Comparison of ENCODE assay signal across 32 mouse cellular contexts in genomic region chr12:49409833-49410232, GRCm38 (mm10). TPM values are rescaled to one million over a fixed set of nuclear protein-coding genes. Genes with fewer than 3 reads are reported as not detected.
DNase-seq lines count a peak whose midpoint lies in the region; ATAC-seq lines count a peak whose summit lies in the region.
"Had no signal": no experiment of that assay in that cellular context is flagged by ENCODE, and none has a peak within 500 bp of the region (broad histone marks: within the 10 kb centered on the region; RNA-seq: fewer than 3 reads in every experiment).

No protein-coding gene starts in this region.

- WGBS in midbrain, embryonic 11.5 days = 35% methylated on average over 2 of the region's 2 CpGs
- 59% methylated on average over 2 of the region's 2 CpGs for WGBS in midbrain, embryonic 10.5 days
- WGBS in forebrain, embryonic 10.5 days = 46% methylated on average over 2 of the region's 2 CpGs
- 7% methylated on average over 2 of the region's 2 CpGs for WGBS in forebrain, embryonic 13.5 days

- H3K9ac ChIP-seq in midbrain, embryonic 11.5 days (ENCODE audit: low read length) = no peak overlapping the region
- H3K9ac ChIP-seq in forebrain, embryonic 13.5 days = no peak overlapping the region
- H3K9ac ChIP-seq: embryonic facial prominence, embryonic 15.5 days; hindbrain, embryonic 15.5 days; kidney, embryonic 15.5 days; liver, embryonic 15.5 days; lung, embryonic 14.5 days; neural tube, embryonic 13.5 days had no signal

- no peak for DNase-seq in midbrain, embryonic 11.5 days (ENCODE audit: low spot score, missing footprints)
- no peak for DNase-seq in midbrain, embryonic 10.5 days (ENCODE audit: low spot score)
- DNase-seq in forebrain, embryonic 10.5 days (ENCODE audit: extremely low spot score, low spot score) = no peak
- peak; percentile 10 for DNase-seq in retina, embryonic 14.5 days (ENCODE audit: low spot score)
- DNase-seq in kidney, postnatal 36 days = no peak
- DNase-seq in heart, adult 11 months = no peak
- DNase-seq: adrenal gland, postnatal 14 days; cerebellum, adult 2 months; cerebellum, postnatal 14 days; gastrocnemius, postnatal 25 days; heart, adult 18-20 months; heart, postnatal 36 days; kidney, adult 18-20 months; kidney, postnatal 25 days; layer of hippocampus, postnatal 36 days; liver; lung, embryonic 14.5 days; right cerebral cortex, postnatal 14 days had no signal

- no peaks in the 10 kb centered on the region for H3K4me1 ChIP-seq in midbrain, embryonic 11.5 days (ENCODE audit: control insufficient read depth, insufficient read depth, low read length)
- no peaks in the 10 kb centered on the region; the same call in 1 of the 2 replicates for H3K4me1 ChIP-seq in midbrain, embryonic 10.5 days
- H3K4me1 ChIP-seq in forebrain, embryonic 10.5 days = peaks cover 19% of the 10 kb centered on the region
- H3K4me1 ChIP-seq in forebrain, embryonic 13.5 days = peaks cover 10% of the 10 kb centered on the region
- H3K4me1 ChIP-seq: embryonic facial prominence, embryonic 10.5 days; embryonic facial prominence, embryonic 15.5 days; hindbrain, embryonic 15.5 days; kidney, embryonic 15.5 days; liver, embryonic 15.5 days; neural tube, embryonic 13.5 days had no signal

- H3K27ac ChIP-seq in midbrain, embryonic 11.5 days (ENCODE audit: low read depth, low read length) = no peak overlapping the region
- H3K27ac ChIP-seq in midbrain, embryonic 10.5 days (replicated peaks) = no peak overlapping the region
- H3K27ac ChIP-seq in forebrain, embryonic 10.5 days = peak overlapping the region; percentile 54; the same call in 1 of the 2 replicates
- peak overlapping the region; percentile 61 for H3K27ac ChIP-seq in forebrain, embryonic 13.5 days
- H3K27ac ChIP-seq: embryonic facial prominence, embryonic 10.5 days; embryonic facial prominence, embryonic 15.5 days; hindbrain, embryonic 15.5 days; kidney, embryonic 15.5 days; liver, embryonic 15.5 days; neural tube, embryonic 13.5 days had no signal

- no peaks in the 10 kb centered on the region for H3K36me3 ChIP-seq in midbrain, embryonic 11.5 days (ENCODE audit: control insufficient read depth, insufficient read depth, low read length)
- no peaks in the 10 kb centered on the region for H3K36me3 ChIP-seq in midbrain, embryonic 10.5 days
- peaks cover 17% of the 10 kb centered on the region for H3K36me3 ChIP-seq in forebrain, embryonic 10.5 days (replicated peaks)
- H3K36me3 ChIP-seq in forebrain, embryonic 13.5 days (ENCODE audit: poor library complexity, severe bottlenecking) = peaks cover 11% of the 10 kb centered on the region
- H3K36me3 ChIP-seq: embryonic facial prominence, embryonic 10.5 days; embryonic facial prominence, embryonic 15.5 days; hindbrain, embryonic 15.5 days; kidney, embryonic 15.5 days; liver, embryonic 15.5 days; neural tube, embryonic 13.5 days had no signal

- no peak overlapping the region for H3K4me2 ChIP-seq in midbrain, embryonic 11.5 days
- H3K4me2 ChIP-seq in forebrain, embryonic 13.5 days = no peak overlapping the region
- H3K4me2 ChIP-seq: embryonic facial prominence, embryonic 15.5 days; heart, embryonic 11.5 days; hindbrain, embryonic 15.5 days; kidney, embryonic 15.5 days; liver, embryonic 15.5 days; lung, embryonic 14.5 days; neural tube, embryonic 13.5 days had no signal

- H3K4me3 ChIP-seq in midbrain, embryonic 11.5 days (ENCODE audit: low read depth, low read length) = no peak overlapping the region
- H3K4me3 ChIP-seq in midbrain, embryonic 10.5 days = no peak overlapping the region
- no peak overlapping the region for H3K4me3 ChIP-seq in forebrain, embryonic 10.5 days
- no peak overlapping the region for H3K4me3 ChIP-seq in forebrain, embryonic 13.5 days
- H3K4me3 ChIP-seq: embryonic facial prominence, embryonic 10.5 days; embryonic facial prominence, embryonic 15.5 days; hindbrain, embryonic 15.5 days; kidney, embryonic 15.5 days; liver, embryonic 15.5 days; neural tube, embryonic 13.5 days had no signal

- peak; percentile 76 for ATAC-seq in midbrain, embryonic 11.5 days (ENCODE audit: low FRiP score)
- ATAC-seq in forebrain, embryonic 13.5 days = peak; percentile 62
- ATAC-seq: CD4-positive, CD25-positive, alpha-beta regulatory T cell, adult 4 months had no signal

- no peaks in the 10 kb centered on the region for H3K9me3 ChIP-seq in midbrain, embryonic 11.5 days (ENCODE audit: control insufficient read depth, low read length)
- H3K9me3 ChIP-seq in midbrain, embryonic 10.5 days (replicated peaks) = no peaks in the 10 kb centered on the region
- H3K9me3 ChIP-seq in forebrain, embryonic 10.5 days = no peaks in the 10 kb centered on the region
- H3K9me3 ChIP-seq in forebrain, embryonic 13.5 days (replicated peaks) = no peaks in the 10 kb centered on the region
- H3K9me3 ChIP-seq: embryonic facial prominence, embryonic 10.5 days; embryonic facial prominence, embryonic 15.5 days; hindbrain, embryonic 15.5 days; kidney, embryonic 15.5 days; liver, embryonic 15.5 days; neural tube, embryonic 13.5 days had no signal

- no peaks in the 10 kb centered on the region; the same call in 1 of the 2 replicates for H3K27me3 ChIP-seq in midbrain, embryonic 11.5 days (ENCODE audit: control insufficient read depth, insufficient read depth, low read length)
- H3K27me3 ChIP-seq in midbrain, embryonic 10.5 days (ENCODE audit: low read depth, poor library complexity, severe bottlenecking) = peaks cover 33% of the 10 kb centered on the region
- peaks cover 11% of the 10 kb centered on the region; the same call in 1 of the 2 replicates for H3K27me3 ChIP-seq in forebrain, embryonic 10.5 days (ENCODE audit: poor library complexity, severe bottlenecking)
- no peaks in the 10 kb centered on the region for H3K27me3 ChIP-seq in forebrain, embryonic 13.5 days
- H3K27me3 ChIP-seq: liver, embryonic 15.5 days had no signal

RNA-seq across cellular contexts. Expression of gene Gm43517, which starts 24.9 kb away (rescaled TPM):
- 0.07 TPM in 1 of 2 replicates, not detected in the other for polyA plus RNA-seq in midbrain, embryonic 11.5 days (2014; fragmentation: Nextera tagmentation; extraction: Ambion mirVana)
- 0.05 TPM in 1 of 2 replicates, not detected in the other for polyA plus RNA-seq in midbrain, embryonic 10.5 days (2016; fragmentation: Nextera tagmentation; extraction: Ambion mirVana)
- polyA plus RNA-seq in forebrain, embryonic 10.5 days (2016; fragmentation: Nextera tagmentation; extraction: Ambion mirVana) = 1.2 TPM in 2 replicates
- polyA plus RNA-seq in forebrain, embryonic 13.5 days (2015; fragmentation: Nextera tagmentation; extraction: Ambion mirVana) = 1.9 and 2.4 TPM in 2 replicates
- polyA plus RNA-seq: CD4-positive, CD25-positive, alpha-beta regulatory T cell, adult 4 months; cerebellum, adult 2 months; heart, embryonic 11.5 days; heart, embryonic 16.5 days; hindbrain, embryonic 15.5 days; intestine, embryonic 14.5 days; kidney, embryonic 15.5 days; limb, embryonic 11.5 days; liver, embryonic 15.5 days; lung, embryonic 14.5 days; neural tube, embryonic 13.5 days; small intestine, adult 2 months; stomach, embryonic 14.5 days had no signal

RNA-seq across cellular contexts. Expression of gene Foxg1, which starts 27.4 kb away (rescaled TPM):
- polyA plus RNA-seq in midbrain, embryonic 11.5 days (2014; fragmentation: Nextera tagmentation; extraction: Ambion mirVana) = 0.41 and 0.92 TPM in 2 replicates
- 0.31 and 0.42 TPM in 2 replicates for polyA plus RNA-seq in midbrain, embryonic 10.5 days (2016; fragmentation: Nextera tagmentation; extraction: Ambion mirVana)
- polyA plus RNA-seq in forebrain, embryonic 10.5 days (2016; fragmentation: Nextera tagmentation; extraction: Ambion mirVana) = 20.2 and 20.7 TPM in 2 replicates
- 76.5 and 98.6 TPM in 2 replicates for polyA plus RNA-seq in forebrain, embryonic 13.5 days (2015; fragmentation: Nextera tagmentation; extraction: Ambion mirVana)
- polyA plus RNA-seq: CD4-positive, CD25-positive, alpha-beta regulatory T cell, adult 4 months; cerebellum, adult 2 months; intestine, embryonic 14.5 days; kidney, embryonic 15.5 days; limb, embryonic 11.5 days; small intestine, adult 2 months; stomach, embryonic 14.5 days had no signal

Comparison
In these comparisons a context has a peak if more than half of its experiments do, and no peak if none do; other contexts are left out.
1. H3K27ac ChIP-seq: peak in forebrain, embryonic 10.5 days (single experiment) and forebrain, embryonic 13.5 days (single experiment); none in midbrain, embryonic 11.5 days (single experiment) and midbrain, embryonic 10.5 days (single experiment).
2. RNA of gene Foxg1, which starts 27.4 kb away (polyA plus RNA-seq): 76.5 to 98.6 TPM in forebrain, embryonic 13.5 days and 20.2 to 20.7 TPM in forebrain, embryonic 10.5 days; 0.41 to 0.92 TPM in midbrain, embryonic 11.5 days and 0.31 to 0.42 TPM in midbrain, embryonic 10.5 days; every median in the first group is over 10 times any median in the second.